Mouse (Mus musculus): Measurements from ENCODE around the gene Wdr12. TPM values are rescaled to one million over a fixed set of nuclear protein-coding genes. Genes with fewer than 3 reads are reported as not detected.
"Not testable (repeated sequence)": the region's sequence is repeated elsewhere in the genome, so short reads cannot be mapped to it uniquely, and the experiment has no call there.

Gene Wdr12
- polyA plus RNA-seq, 1 experiment: 7.0 TPM

- no peak for DNase-seq
- H3K4me3 ChIP-seq (ENCODE audit: insufficient read depth, low read depth, low read length): peak overlapping the region; percentile 68
- H3K4me1 ChIP-seq (ENCODE audit: control insufficient read depth, insufficient read depth, low read length): no peaks in the 10 kb centered on the region; the same call in 1 of the 2 replicates
- H3K27ac ChIP-seq (ENCODE audit: insufficient read depth, low read depth, low read length): no peak overlapping the region
- TF ChIP-seq CTCF (conservative IDR thresholded peaks at IDR 0.05; ENCODE audit: insufficient read depth, insufficient read length, low read depth, low read length): no peak
- TF ChIP-seq POLR2A (IDR thresholded peaks at IDR 0.05; ENCODE audit: low read depth, low read length): no peak
- H3K36me3 ChIP-seq (ENCODE audit: control insufficient read depth, insufficient read depth, low read length): no peaks in the 10 kb centered on the region; the same call in 1 of the 2 replicates
- no peaks in the 10 kb centered on the region for H3K27me3 ChIP-seq (replicated peaks; ENCODE audit: control insufficient read depth, insufficient read depth, low read length)
- WGBS: 4% methylated on average over 13 of the region's 13 CpGs
Measured at GRCm38 (mm10) chr1:60096572-60097276, 1.7 kb downstream of the Wdr12 start.

GRCm38 (mm10) chr1:60076411-60076810 lies 22.0 kb downstream of the Wdr12 start:
- WGBS: 78% methylated on average over 6 of the region's 6 CpGs

GRCm38 (mm10) chr1:60075590-60075989 lies 22.9 kb downstream of the Wdr12 start:
- 57% methylated on average over 3 of the region's 3 CpGs for WGBS
- TF ChIP-seq CTCF (conservative IDR thresholded peaks at IDR 0.05; ENCODE audit: insufficient read depth, insufficient read length, low read depth, low read length) (no peak), POLR2A (IDR thresholded peaks at IDR 0.05; ENCODE audit: low read depth, low read length) (no peak)
- Histone ChIP-seq H3K36me3 (ENCODE audit: control insufficient read depth, insufficient read depth, low read length) (0 out of 2 replicates have a peak, but pooled peaks cover 1% of the 10 kb centered on the region), H3K4me3 (ENCODE audit: insufficient read depth, low read depth, low read length) (no peak overlapping the region), H3K27me3 (replicated peaks; ENCODE audit: control insufficient read depth, insufficient read depth, low read length) (no peaks in the 10 kb centered on the region), H3K4me1 (ENCODE audit: control insufficient read depth, insufficient read depth, low read length) (no peaks in the 10 kb centered on the region), H3K27ac (ENCODE audit: insufficient read depth, low read depth, low read length) (no peak overlapping the region)
- no peak for DNase-seq

More at GRCm38 (mm10) chr1:60076411-60076810, 22.0 kb downstream of the Wdr12 start:
- DNase-seq: no peak
- no peaks in the 10 kb centered on the region for H3K27me3 ChIP-seq (replicated peaks; ENCODE audit: control insufficient read depth, insufficient read depth, low read length)
- H3K36me3 ChIP-seq (ENCODE audit: control insufficient read depth, insufficient read depth, low read length): 0 out of 2 replicates have a peak, but pooled peaks cover 1% of the 10 kb centered on the region
- H3K4me1 ChIP-seq (ENCODE audit: control insufficient read depth, insufficient read depth, low read length): no peaks in the 10 kb centered on the region
- H3K4me3 ChIP-seq (ENCODE audit: insufficient read depth, low read depth, low read length): no peak overlapping the region
- no peak overlapping the region for H3K27ac ChIP-seq (ENCODE audit: insufficient read depth, low read depth, low read length)
- TF ChIP-seq POLR2A (IDR thresholded peaks at IDR 0.05; ENCODE audit: low read depth, low read length) (no peak), CTCF (conservative IDR thresholded peaks at IDR 0.05; ENCODE audit: insufficient read depth, insufficient read length, low read depth, low read length) (no peak)

- WGBS: 61% methylated on average over 2 of the region's 2 CpGs
- Histone ChIP-seq H3K27me3 (replicated peaks; ENCODE audit: control insufficient read depth, insufficient read depth, low read length) (no peaks in the 10 kb centered on the region), H3K36me3 (ENCODE audit: control insufficient read depth, insufficient read depth, low read length) (no peaks in the 10 kb centered on the region), H3K4me3 (ENCODE audit: insufficient read depth, low read depth, low read length) (no peak overlapping the region), H3K27ac (ENCODE audit: insufficient read depth, low read depth, low read length) (no peak overlapping the region), H3K4me1 (ENCODE audit: control insufficient read depth, insufficient read depth, low read length) (no peaks in the 10 kb centered on the region)
- DNase-seq: no peak
- TF ChIP-seq CTCF (conservative IDR thresholded peaks at IDR 0.05; ENCODE audit: insufficient read depth, insufficient read length, low read depth, low read length) (no peak), POLR2A (IDR thresholded peaks at IDR 0.05; ENCODE audit: low read depth, low read length) (no peak)
Measured at GRCm38 (mm10) chr1:60074935-60075334, 23.5 kb downstream of the Wdr12 start.

- H3K4me1 ChIP-seq (ENCODE audit: control insufficient read depth, insufficient read depth, low read length); H3K4me3 ChIP-seq (ENCODE audit: insufficient read depth, low read depth, low read length); H3K27ac ChIP-seq (ENCODE audit: insufficient read depth, low read depth, low read length); H3K27me3 ChIP-seq (replicated peaks; ENCODE audit: control insufficient read depth, insufficient read depth, low read length); H3K36me3 ChIP-seq (ENCODE audit: control insufficient read depth, insufficient read depth, low read length); DNase-seq: not testable (repeated sequence)
Measured at GRCm38 (mm10) chr1:60070725-60071124, 27.7 kb downstream of the Wdr12 start.

GRCm38 (mm10) chr1:60056310-60056709 lies 42.1 kb downstream of the Wdr12 start:
- no peak overlapping the region for H3K27ac ChIP-seq (ENCODE audit: insufficient read depth, low read depth, low read length)
- 90% methylated on average over 3 of the region's 3 CpGs for WGBS
- DNase-seq: no peak
- H3K27me3 ChIP-seq (replicated peaks; ENCODE audit: control insufficient read depth, insufficient read depth, low read length): no peaks in the 10 kb centered on the region; the same call in 1 of the 2 replicates
- no peak for TF ChIP-seq CTCF (conservative IDR thresholded peaks at IDR 0.05; ENCODE audit: insufficient read depth, insufficient read length, low read depth, low read length)
- TF ChIP-seq POLR2A (IDR thresholded peaks at IDR 0.05; ENCODE audit: low read depth, low read length): no peak
- H3K4me1 ChIP-seq (ENCODE audit: control insufficient read depth, insufficient read depth, low read length): no peaks in the 10 kb centered on the region
- H3K36me3 ChIP-seq (ENCODE audit: control insufficient read depth, insufficient read depth, low read length): no peaks in the 10 kb centered on the region
- no peak overlapping the region for H3K4me3 ChIP-seq (ENCODE audit: insufficient read depth, low read depth, low read length)

GRCm38 (mm10) chr1:60054659-60055058 lies 43.8 kb downstream of the Wdr12 start:
- WGBS: 48% methylated on average over 3 of the region's 3 CpGs
- DNase-seq: no peak

GRCm38 (mm10) chr1:60047481-60047880 lies 51.0 kb downstream of the Wdr12 start:
- H3K36me3 ChIP-seq (ENCODE audit: control insufficient read depth, insufficient read depth, low read length); H3K4me3 ChIP-seq (ENCODE audit: insufficient read depth, low read depth, low read length); H3K27me3 ChIP-seq (replicated peaks; ENCODE audit: control insufficient read depth, insufficient read depth, low read length); DNase-seq; H3K4me1 ChIP-seq (ENCODE audit: control insufficient read depth, insufficient read depth, low read length); H3K27ac ChIP-seq (ENCODE audit: insufficient read depth, low read depth, low read length): not testable (repeated sequence)
- WGBS: 93% methylated on average over 5 of the region's 5 CpGs

More at GRCm38 (mm10) chr1:60054659-60055058, 43.8 kb downstream of the Wdr12 start:
- no peak for TF ChIP-seq POLR2A (IDR thresholded peaks at IDR 0.05; ENCODE audit: low read depth, low read length)
- peak; percentile 27; the same call in 1 of the 2 replicates for TF ChIP-seq CTCF (conservative IDR thresholded peaks at IDR 0.05; ENCODE audit: insufficient read depth, insufficient read length, low read depth, low read length)
- no peaks in the 10 kb centered on the region for H3K4me1 ChIP-seq (ENCODE audit: control insufficient read depth, insufficient read depth, low read length)
- H3K36me3 ChIP-seq (ENCODE audit: control insufficient read depth, insufficient read depth, low read length): no peaks in the 10 kb centered on the region
- H3K27me3 ChIP-seq (replicated peaks; ENCODE audit: control insufficient read depth, insufficient read depth, low read length): no peaks in the 10 kb centered on the region; the same call in 1 of the 2 replicates
- H3K4me3 ChIP-seq (ENCODE audit: insufficient read depth, low read depth, low read length): no peak overlapping the region
- no peak overlapping the region for H3K27ac ChIP-seq (ENCODE audit: insufficient read depth, low read depth, low read length)

All from kidney, adult 2 months (tissue).